Mouse (Mus musculus) forebrain, embryonic 11.5 days (tissue): ENCODE data around the gene Ahcyl2. TPM values are rescaled to one million over a fixed set of nuclear protein-coding genes. Genes with fewer than 3 reads are reported as not detected.

ENCODE experiments used
- ATAC-seq: fragments of 200-750 bp; cut with Nextera tagmentation; replicated peaks from 2 replicates; pipeline ENCODE4 v1.8.0; 2017; ENCODE audit warnings: moderate TSS enrichment; ENCODE audit not compliant: low FRiP score
- DNase-seq: peaks from one replicate; pipeline ENCODE4 v3.0.0-alpha.2; 2017; ENCODE audit warnings: low spot score
- H3K27ac ChIP-seq: fragments of 300-500 bp; sonication (generic); 2 replicates; pipeline ENCODE4 v1.5.1; 2014; ENCODE audit warnings: low read depth, low read length
- H3K27me3 ChIP-seq: fragments of 300-500 bp; sonication (generic); 2 replicates; pipeline ENCODE4 v1.6.1; 2014; ENCODE audit warnings: mild to moderate bottlenecking, low read length, mixed read lengths; ENCODE audit not compliant: control insufficient read depth, insufficient read depth
- H3K36me3 ChIP-seq: fragments of 300-500 bp; sonication (generic); 2 replicates; pipeline ENCODE4 v1.6.1; 2014; ENCODE audit warnings: mild to moderate bottlenecking, low read length, moderate library complexity, mixed read lengths; ENCODE audit not compliant: control insufficient read depth, insufficient read depth
- H3K4me1 ChIP-seq: fragments of 300-500 bp; sonication (generic); replicated peaks from 2 replicates; pipeline ENCODE4 v1.6.1; 2014; ENCODE audit warnings: low read length, mixed read lengths; ENCODE audit not compliant: control insufficient read depth, insufficient read depth
- H3K4me2 ChIP-seq: fragments of 300-500 bp; sonication (generic); 2 replicates; pipeline ENCODE4 v1.6.1; 2014; ENCODE audit warnings: low read depth, mild to moderate bottlenecking, low read length, moderate library complexity, mixed read lengths; ENCODE audit not compliant: severe bottlenecking
- H3K4me3 ChIP-seq: fragments of 300-500 bp; sonication (generic); 2 replicates; pipeline ENCODE4 v1.5.1; 2014; ENCODE audit warnings: low read depth, low read length
- H3K9ac ChIP-seq: fragments of 300-500 bp; sonication (generic); 2 replicates; pipeline ENCODE4 v1.6.1; 2014; ENCODE audit warnings: low read length
- H3K9me3 ChIP-seq: fragments of 300-500 bp; sonication (generic); 2 replicates; pipeline ENCODE4 v1.6.1; 2016; ENCODE audit warnings: low read length, mixed read lengths; ENCODE audit not compliant: control insufficient read depth
- WGBS: fragments of 180-500 bp; shearing (Covaris S2); extraction: QIAGEN DNeasy Blood & Tissue Kit; methylation state at CpG from one replicate; pipeline ENCODE4 v1.1.7; 2014; 5-methylcytosine and 5-hydroxymethylcytosine counted together
- polyA plus RNA-seq: library from polyadenylated mRNA; unstranded; fragments of >200 nt; fragmentation: Nextera tagmentation; extraction: Ambion mirVana; gene quantifications from 2 replicates; pipeline ENCODE4 v1.2.1, GENCODE M21; 2014

Gene Ahcyl2
- polyA plus RNA-seq, 1 experiment from 2014 or later: 19.1 TPM

GRCm38 (mm10) chr6:29788779-29789350 lies 21.1 kb downstream of the Ahcyl2 start:
- ATAC-seq: no peak; the same call in 1 of the 2 replicates
- Histone ChIP-seq H3K9me3 (no peaks in the 10 kb centered on the region), H3K27me3 (no peaks in the 10 kb centered on the region; the same call in 1 of the 2 replicates), H3K36me3 (no peaks in the 10 kb centered on the region), H3K9ac (no peak overlapping the region), H3K4me2 (peak overlapping the region; percentile 2; the same call in 1 of the 2 replicates), H3K4me3 (no peak overlapping the region), H3K27ac (no peak overlapping the region), H3K4me1 (no peaks in the 10 kb centered on the region)
- DNase-seq: no peak
- 10% methylated on average over 3 of the region's 3 CpGs for WGBS

DNA sequence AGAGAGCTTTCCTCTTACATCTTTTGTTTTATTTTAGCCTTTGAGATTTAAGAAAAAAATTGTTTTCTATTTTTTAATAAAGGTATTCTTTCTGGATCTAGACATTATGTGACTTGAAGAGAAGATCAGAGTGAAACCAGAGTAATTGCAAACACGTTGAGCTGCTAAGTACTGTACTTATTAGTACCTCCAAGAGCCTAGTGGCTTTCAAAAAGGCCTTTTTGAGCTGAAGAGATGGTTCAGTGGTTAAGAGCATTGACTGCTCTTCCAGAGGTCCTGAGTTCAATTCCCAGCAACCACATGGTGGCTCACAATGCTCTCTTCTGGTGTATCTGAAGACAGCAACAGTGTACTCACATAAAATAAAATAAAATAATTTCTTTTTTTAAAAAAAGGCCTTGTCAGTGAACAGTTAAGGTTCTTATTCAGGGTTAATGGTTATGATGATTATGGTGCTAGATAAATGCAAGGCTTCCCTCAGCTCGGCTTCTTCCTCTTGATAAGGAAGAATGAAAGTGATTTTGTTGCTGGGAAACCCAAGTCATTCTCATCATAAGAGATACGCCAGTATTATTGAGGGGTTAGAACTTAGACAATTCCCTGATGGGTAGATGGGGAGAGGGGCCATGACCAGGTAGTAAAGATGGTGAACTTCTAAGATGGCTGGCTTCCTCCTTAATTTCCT lies 22.3 kb downstream of the Ahcyl2 start:
- no peaks in the 10 kb centered on the region for H3K36me3 ChIP-seq
- no peak overlapping the region for H3K9ac ChIP-seq
- no peak overlapping the region for H3K4me2 ChIP-seq
- ATAC-seq (no peak), DNase-seq (no peak)
- no peaks in the 10 kb centered on the region for H3K4me1 ChIP-seq
- H3K27ac ChIP-seq: no peak overlapping the region
- no peak overlapping the region for H3K4me3 ChIP-seq
- no peaks in the 10 kb centered on the region for H3K9me3 ChIP-seq
- no peaks in the 10 kb centered on the region; the same call in 1 of the 2 replicates for H3K27me3 ChIP-seq
- 88% methylated on average over 3 of the region's 3 CpGs for WGBS

DNA sequence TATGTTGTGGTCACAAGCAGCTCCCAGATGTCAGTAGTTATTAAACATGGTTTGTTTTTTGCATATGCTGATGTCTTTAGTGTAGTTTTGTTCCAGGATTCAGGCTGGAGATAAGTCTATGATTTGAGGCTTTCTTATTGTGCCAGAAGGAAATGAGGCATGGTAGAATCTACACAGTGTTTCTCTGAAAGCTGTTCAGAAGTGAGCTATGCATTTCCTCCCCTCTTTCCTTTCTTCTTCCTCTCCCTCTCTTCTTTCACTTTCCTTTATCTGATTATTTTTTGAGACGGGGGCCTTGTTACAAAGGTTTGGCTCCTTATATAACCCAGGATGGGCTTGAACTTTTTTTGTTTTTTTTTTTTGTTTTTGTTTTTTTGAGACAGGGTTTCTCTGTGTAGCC lies 25.7 kb downstream of the Ahcyl2 start:
- ATAC-seq (no peak), DNase-seq (no peak)
- WGBS: 78% methylated on average over 1 of the region's 1 CpGs

DNA sequence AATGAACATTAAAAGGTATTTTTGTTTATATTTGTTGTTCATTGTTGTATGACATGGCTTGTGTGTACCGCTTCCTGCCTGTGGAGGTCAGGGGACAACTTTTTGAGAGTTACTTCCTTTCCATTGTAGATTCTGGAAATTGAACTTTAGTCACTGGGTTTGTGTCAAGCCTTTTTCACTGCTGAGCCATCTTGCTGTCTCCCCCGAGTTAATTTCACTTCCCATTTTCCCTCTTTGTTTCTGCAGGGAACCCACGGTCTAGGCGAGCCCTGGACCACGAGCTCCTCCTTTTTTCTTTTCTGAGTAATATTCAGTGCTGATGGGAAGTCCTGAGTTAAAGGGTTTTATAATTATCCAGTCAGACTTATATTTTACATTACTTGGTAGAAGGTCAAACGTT lies 26.8 kb downstream of the Ahcyl2 start:
- no peaks in the 10 kb centered on the region for H3K36me3 ChIP-seq
- H3K9me3 ChIP-seq: no peaks in the 10 kb centered on the region
- no peak overlapping the region for H3K4me3 ChIP-seq
- H3K4me1 ChIP-seq: no peaks in the 10 kb centered on the region
- H3K4me2 ChIP-seq: no peak overlapping the region
- H3K9ac ChIP-seq: no peak overlapping the region
- no peaks in the 10 kb centered on the region for H3K27me3 ChIP-seq
- ATAC-seq (no peak), DNase-seq (no peak)
- WGBS: 89% methylated on average over 6 of the region's 6 CpGs
- H3K27ac ChIP-seq: no peak overlapping the region

More for the DNA sequence above, 25.7 kb downstream of the Ahcyl2 start:
- no peak overlapping the region for H3K4me3 ChIP-seq
- no peak overlapping the region for H3K9ac ChIP-seq
- H3K4me1 ChIP-seq: no peaks in the 10 kb centered on the region
- no peaks in the 10 kb centered on the region for H3K36me3 ChIP-seq
- no peaks in the 10 kb centered on the region for H3K27me3 ChIP-seq
- H3K9me3 ChIP-seq: no peaks in the 10 kb centered on the region
- H3K4me2 ChIP-seq: no peak overlapping the region
- H3K27ac ChIP-seq: no peak overlapping the region

DNA sequence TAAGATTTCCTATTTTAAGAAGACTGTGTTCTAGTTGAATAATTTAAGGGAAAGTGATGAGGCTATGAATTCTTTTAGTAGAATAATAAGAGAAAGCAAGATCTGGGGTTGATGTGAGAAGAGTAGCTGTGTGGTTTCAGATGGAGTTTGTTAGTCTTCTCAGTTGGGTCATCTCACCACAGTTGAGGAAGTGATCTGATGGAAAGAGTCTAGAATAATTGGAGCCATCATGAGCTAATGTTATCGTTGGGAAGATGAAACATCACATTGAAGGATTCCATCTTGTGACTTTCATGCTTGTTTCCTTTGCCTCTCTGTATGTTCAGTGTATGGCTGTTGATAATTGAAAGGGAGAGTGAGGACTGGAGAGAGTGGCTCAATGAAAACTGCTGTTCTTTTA lies 35.2 kb downstream of the Ahcyl2 start:
- Histone ChIP-seq H3K4me1 (no peaks in the 10 kb centered on the region), H3K9me3 (no peaks in the 10 kb centered on the region), H3K36me3 (no peaks in the 10 kb centered on the region), H3K27me3 (no peaks in the 10 kb centered on the region), H3K4me3 (no peak overlapping the region), H3K27ac (no peak overlapping the region), H3K4me2 (no peak overlapping the region), H3K9ac (no peak overlapping the region)
- 83% methylated on average over 1 of the region's 1 CpGs for WGBS
- ATAC-seq (no peak), DNase-seq (no peak)

DNA sequence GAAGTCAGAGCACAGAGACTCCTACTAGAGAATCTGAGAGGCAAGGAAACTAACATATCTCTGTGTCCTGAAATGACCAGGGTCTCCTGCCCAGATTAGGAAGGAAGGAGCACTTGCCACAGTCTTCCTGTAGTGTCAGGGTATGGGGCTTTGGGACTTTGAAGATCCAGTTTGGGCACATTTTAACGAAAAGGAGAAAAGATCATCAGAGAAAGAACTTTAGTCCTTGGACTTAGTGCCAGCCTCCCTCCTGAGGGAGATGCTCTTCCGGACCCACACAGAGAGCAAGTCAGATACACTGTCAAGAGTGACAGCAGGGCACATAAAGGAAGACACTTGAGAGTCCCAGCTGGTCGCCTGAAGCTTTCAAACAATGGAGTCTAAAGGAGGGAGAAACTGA lies 36.2 kb downstream of the Ahcyl2 start:
- Histone ChIP-seq H3K9ac (no peak overlapping the region), H3K27ac (no peak overlapping the region), H3K27me3 (no peaks in the 10 kb centered on the region), H3K9me3 (no peaks in the 10 kb centered on the region), H3K36me3 (no peaks in the 10 kb centered on the region), H3K4me3 (no peak overlapping the region), H3K4me1 (no peaks in the 10 kb centered on the region), H3K4me2 (no peak overlapping the region)
- 68% methylated on average over 3 of the region's 3 CpGs for WGBS
- ATAC-seq (no peak), DNase-seq (no peak)

GRCm38 (mm10) chr6:29805381-29805780 lies 37.6 kb downstream of the Ahcyl2 start:
- Histone ChIP-seq H3K4me3 (no peak overlapping the region), H3K9me3 (no peaks in the 10 kb centered on the region), H3K4me1 (no peaks in the 10 kb centered on the region), H3K4me2 (no peak overlapping the region), H3K27me3 (no peaks in the 10 kb centered on the region), H3K36me3 (no peaks in the 10 kb centered on the region), H3K27ac (no peak overlapping the region), H3K9ac (no peak overlapping the region)
- ATAC-seq (no peak), DNase-seq (no peak)
- WGBS: 71% methylated on average over 2 of the region's 2 CpGs

- H3K36me3 ChIP-seq: no peaks in the 10 kb centered on the region
- H3K4me1 ChIP-seq: peaks cover 6% of the 10 kb centered on the region; the same call in 1 of the 2 replicates
- H3K9ac ChIP-seq: no peak overlapping the region
- ATAC-seq: no peak
- H3K27ac ChIP-seq: no peak overlapping the region
- no peak overlapping the region for H3K4me3 ChIP-seq
- no peak overlapping the region for H3K4me2 ChIP-seq
- no peak for DNase-seq
- no peaks in the 10 kb centered on the region for H3K27me3 ChIP-seq
- no peaks in the 10 kb centered on the region for H3K9me3 ChIP-seq
- 84% methylated on average over 2 of the region's 2 CpGs for WGBS
These were observed 44.3 kb downstream of the Ahcyl2 start for GRCm38 (mm10) chr6:29812076-29812475.

DNA sequence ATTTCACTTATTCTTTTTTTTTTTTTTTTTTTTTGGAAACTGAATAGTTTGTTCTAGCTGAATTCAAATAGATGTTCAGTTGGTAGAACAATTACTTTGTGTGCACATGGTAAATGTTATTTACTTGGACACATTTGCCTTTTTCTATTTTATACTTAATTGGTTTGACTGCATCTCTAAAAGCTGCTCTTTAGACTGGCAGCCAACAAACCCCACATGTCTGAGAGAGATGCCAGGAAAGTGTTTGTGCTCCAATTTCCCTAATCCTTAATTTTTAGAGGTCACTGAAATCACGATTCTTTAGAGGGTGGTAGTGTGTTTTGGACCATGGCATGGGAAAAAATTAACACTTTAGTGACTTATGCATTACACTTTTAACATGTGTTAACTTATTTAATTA lies 44.8 kb downstream of the Ahcyl2 start:
- H3K4me2 ChIP-seq: no peak overlapping the region
- H3K4me1 ChIP-seq: peaks cover 6% of the 10 kb centered on the region; the same call in 1 of the 2 replicates
- WGBS: 11% methylated on average over 1 of the region's 1 CpGs
- no peak overlapping the region for H3K9ac ChIP-seq
- ATAC-seq (no peak), DNase-seq (no peak)
- no peaks in the 10 kb centered on the region for H3K27me3 ChIP-seq
- H3K36me3 ChIP-seq: no peaks in the 10 kb centered on the region
- H3K27ac ChIP-seq: no peak overlapping the region
- H3K9me3 ChIP-seq: no peaks in the 10 kb centered on the region
- H3K4me3 ChIP-seq: no peak overlapping the region
